Mouse (Mus musculus): ENCODE data around the gene Pou4f1. TPM values are rescaled to one million over a fixed set of nuclear protein-coding genes. Genes with fewer than 3 reads are reported as not detected.
A peak's percentile ranks its signal among the peaks of the same experiment; 100 is the strongest.

The Pou4f1 gene
- polyA plus RNA-seq, 1 experiment from 2014 or later = 96.7 TPM

GRCm38 (mm10) chr14:104459513-104460111, 8.2 kb downstream of the Pou4f1 start:
- under 1% methylated on average over 25 of the region's 25 CpGs for WGBS
- no peak overlapping the region for H3K4me3 ChIP-seq (ENCODE audit: low read depth, low read length)
- DNase-seq (ENCODE audit: low spot score) (peak; percentile 64), ATAC-seq (ENCODE audit: insufficient read depth, low FRiP score, low TSS enrichment) (peak; percentile 40)
- H3K27ac ChIP-seq (ENCODE audit: low read depth, low read length) = peak overlapping the region; percentile 40; the same call in 1 of the 2 replicates
- peaks cover 57% of the 10 kb centered on the region for H3K27me3 ChIP-seq (ENCODE audit: control insufficient read depth, insufficient read depth, low read length)
- no peak overlapping the region for H3K9ac ChIP-seq (ENCODE audit: low read length)
- peak overlapping the region; percentile 53 for H3K4me2 ChIP-seq (ENCODE audit: low read depth)
- no peaks in the 10 kb centered on the region for H3K9me3 ChIP-seq (ENCODE audit: control insufficient read depth, low read length)
- 0 out of 2 replicates have a peak, but pooled peaks cover 6% of the 10 kb centered on the region for H3K4me1 ChIP-seq (ENCODE audit: control insufficient read depth, insufficient read depth, low read length)
- no peaks in the 10 kb centered on the region for H3K36me3 ChIP-seq (ENCODE audit: control insufficient read depth, insufficient read depth, low read length)

- ATAC-seq (ENCODE audit: insufficient read depth, low FRiP score, low TSS enrichment) (no peak), DNase-seq (ENCODE audit: low spot score) (peak; percentile 27)
- Histone ChIP-seq H3K27ac (ENCODE audit: low read depth, low read length) (0 out of 2 replicates have a peak overlapping the region, but pooled peaks have one; percentile 34), H3K27me3 (ENCODE audit: control insufficient read depth, insufficient read depth, low read length) (peaks cover 50% of the 10 kb centered on the region), H3K4me3 (ENCODE audit: low read depth, low read length) (0 out of 2 replicates have a peak overlapping the region, but pooled peaks have one; percentile 13), H3K36me3 (ENCODE audit: control insufficient read depth, insufficient read depth, low read length) (no peaks in the 10 kb centered on the region), H3K9me3 (ENCODE audit: control insufficient read depth, low read length) (no peaks in the 10 kb centered on the region), H3K4me2 (ENCODE audit: low read depth) (peak overlapping the region; percentile 53), H3K4me1 (ENCODE audit: control insufficient read depth, insufficient read depth, low read length) (0 out of 2 replicates have a peak, but pooled peaks cover 6% of the 10 kb centered on the region), H3K9ac (ENCODE audit: low read length) (no peak overlapping the region)
- under 1% methylated on average over 19 of the region's 19 CpGs for WGBS
Measured at GRCm38 (mm10) chr14:104458728-104459512, 8.9 kb downstream of the Pou4f1 start.

- Histone ChIP-seq H3K4me1 (ENCODE audit: control insufficient read depth, insufficient read depth, low read length) (0 out of 2 replicates have a peak, but pooled peaks cover 6% of the 10 kb centered on the region), H3K36me3 (ENCODE audit: control insufficient read depth, insufficient read depth, low read length) (no peaks in the 10 kb centered on the region), H3K9me3 (ENCODE audit: control insufficient read depth, low read length) (no peaks in the 10 kb centered on the region), H3K27me3 (ENCODE audit: control insufficient read depth, insufficient read depth, low read length) (peaks cover 43% of the 10 kb centered on the region), H3K9ac (ENCODE audit: low read length) (peak overlapping the region; percentile 38; the same call in 1 of the 2 replicates), H3K4me2 (ENCODE audit: low read depth) (peak overlapping the region; percentile 53), H3K4me3 (ENCODE audit: low read depth, low read length) (no peak overlapping the region), H3K27ac (ENCODE audit: low read depth, low read length) (peak overlapping the region; percentile 49; the same call in 1 of the 2 replicates)
- DNase-seq (ENCODE audit: low spot score) = peak; percentile 35
- WGBS = under 1% methylated on average over 20 of the region's 20 CpGs
- no peak for ATAC-seq (ENCODE audit: insufficient read depth, low FRiP score, low TSS enrichment)
Measured at GRCm38 (mm10) chr14:104457966-104458710, 9.7 kb downstream of the Pou4f1 start.

GRCm38 (mm10) chr14:104456976-104457375, 10.8 kb downstream of the Pou4f1 start:
- Histone ChIP-seq H3K4me2 (ENCODE audit: low read depth) (no peak overlapping the region), H3K9me3 (ENCODE audit: control insufficient read depth, low read length) (no peaks in the 10 kb centered on the region), H3K27ac (ENCODE audit: low read depth, low read length) (no peak overlapping the region), H3K9ac (ENCODE audit: low read length) (no peak overlapping the region), H3K4me3 (ENCODE audit: low read depth, low read length) (no peak overlapping the region), H3K36me3 (ENCODE audit: control insufficient read depth, insufficient read depth, low read length) (no peaks in the 10 kb centered on the region), H3K4me1 (ENCODE audit: control insufficient read depth, insufficient read depth, low read length) (0 out of 2 replicates have a peak, but pooled peaks cover 6% of the 10 kb centered on the region), H3K27me3 (ENCODE audit: control insufficient read depth, insufficient read depth, low read length) (peaks cover 39% of the 10 kb centered on the region)
- DNase-seq (ENCODE audit: low spot score) (peak; percentile 56), ATAC-seq (ENCODE audit: insufficient read depth, low FRiP score, low TSS enrichment) (peak; percentile 35; the same call in 1 of the 2 replicates)
- 0% methylated on average over 5 of the region's 5 CpGs for WGBS

- Histone ChIP-seq H3K9ac (ENCODE audit: low read length) (no peak overlapping the region), H3K36me3 (ENCODE audit: control insufficient read depth, insufficient read depth, low read length) (no peaks in the 10 kb centered on the region), H3K4me1 (ENCODE audit: control insufficient read depth, insufficient read depth, low read length) (0 out of 2 replicates have a peak, but pooled peaks cover 3% of the 10 kb centered on the region), H3K9me3 (ENCODE audit: control insufficient read depth, low read length) (no peaks in the 10 kb centered on the region), H3K4me3 (ENCODE audit: low read depth, low read length) (no peak overlapping the region), H3K27me3 (ENCODE audit: control insufficient read depth, insufficient read depth, low read length) (peaks cover 17% of the 10 kb centered on the region), H3K4me2 (ENCODE audit: low read depth) (no peak overlapping the region), H3K27ac (ENCODE audit: low read depth, low read length) (no peak overlapping the region)
- no peak for ATAC-seq (ENCODE audit: insufficient read depth, low FRiP score, low TSS enrichment)
- WGBS = 19% methylated on average over 4 of the region's 4 CpGs
- peak; percentile 79 for DNase-seq (ENCODE audit: low spot score)
Measured at GRCm38 (mm10) chr14:104453824-104454223, 14.0 kb downstream of the Pou4f1 start.

- no peaks in the 10 kb centered on the region for H3K4me1 ChIP-seq (ENCODE audit: control insufficient read depth, insufficient read depth, low read length)
- no peaks in the 10 kb centered on the region for H3K9me3 ChIP-seq (ENCODE audit: control insufficient read depth, low read length)
- ATAC-seq (ENCODE audit: insufficient read depth, low FRiP score, low TSS enrichment) (no peak), DNase-seq (ENCODE audit: low spot score) (no peak)
- no peak overlapping the region for H3K4me2 ChIP-seq (ENCODE audit: low read depth)
- no peaks in the 10 kb centered on the region for H3K36me3 ChIP-seq (ENCODE audit: control insufficient read depth, insufficient read depth, low read length)
- no peak overlapping the region for H3K9ac ChIP-seq (ENCODE audit: low read length)
- no peaks in the 10 kb centered on the region for H3K27me3 ChIP-seq (ENCODE audit: control insufficient read depth, insufficient read depth, low read length)
- H3K4me3 ChIP-seq (ENCODE audit: low read depth, low read length) = no peak overlapping the region
- no peak overlapping the region for H3K27ac ChIP-seq (ENCODE audit: low read depth, low read length)
- 59% methylated on average over 2 of the region's 2 CpGs for WGBS
Measured at GRCm38 (mm10) chr14:104434293-104434692, 33.5 kb downstream of the Pou4f1 start.

- no peak for DNase-seq (ENCODE audit: low spot score)
- no peaks in the 10 kb centered on the region for H3K4me1 ChIP-seq (ENCODE audit: control insufficient read depth, insufficient read depth, low read length)
Measured at GRCm38 (mm10) chr14:104430819-104431218, 37.0 kb downstream of the Pou4f1 start.

GRCm38 (mm10) chr14:104423688-104424470, 43.9 kb downstream of the Pou4f1 start:
- no peaks in the 10 kb centered on the region for H3K36me3 ChIP-seq (ENCODE audit: control insufficient read depth, insufficient read depth, low read length)
- no peak overlapping the region for H3K4me3 ChIP-seq (ENCODE audit: low read depth, low read length)
- H3K4me2 ChIP-seq (ENCODE audit: low read depth) = no peak overlapping the region
- H3K4me1 ChIP-seq (ENCODE audit: control insufficient read depth, insufficient read depth, low read length) = no peaks in the 10 kb centered on the region
- no peak for ATAC-seq (ENCODE audit: insufficient read depth, low FRiP score, low TSS enrichment)
- H3K27ac ChIP-seq (ENCODE audit: low read depth, low read length) = no peak overlapping the region
- 57% methylated on average over 14 of the region's 14 CpGs for WGBS
- H3K27me3 ChIP-seq (ENCODE audit: control insufficient read depth, insufficient read depth, low read length) = no peaks in the 10 kb centered on the region
- H3K9ac ChIP-seq (ENCODE audit: low read length) = no peak overlapping the region
- H3K9me3 ChIP-seq (ENCODE audit: control insufficient read depth, low read length) = no peaks in the 10 kb centered on the region
- DNase-seq (ENCODE audit: low spot score) = no peak

More at GRCm38 (mm10) chr14:104430819-104431218, 37.0 kb downstream of the Pou4f1 start:
- WGBS = 80% methylated on average over 4 of the region's 4 CpGs
- no peaks in the 10 kb centered on the region for H3K36me3 ChIP-seq (ENCODE audit: control insufficient read depth, insufficient read depth, low read length)
- H3K4me2 ChIP-seq (ENCODE audit: low read depth) = no peak overlapping the region
- no peak overlapping the region for H3K4me3 ChIP-seq (ENCODE audit: low read depth, low read length)
- ATAC-seq (ENCODE audit: insufficient read depth, low FRiP score, low TSS enrichment) = no peak
- H3K9me3 ChIP-seq (ENCODE audit: control insufficient read depth, low read length) = no peaks in the 10 kb centered on the region
- H3K27ac ChIP-seq (ENCODE audit: low read depth, low read length) = no peak overlapping the region
- no peak overlapping the region for H3K9ac ChIP-seq (ENCODE audit: low read length)
- no peaks in the 10 kb centered on the region for H3K27me3 ChIP-seq (ENCODE audit: control insufficient read depth, insufficient read depth, low read length)
